Mouse (Mus musculus) megakaryocyte, embryonic 14.5 days (primary cell): Measurements from ENCODE around the gene Shf.

ENCODE experiments used
- FLI1 ChIP-seq: IDR thresholded peaks from 2 replicates; pipeline ENCODE4 v1.6.1; 2012; ENCODE audit warnings: low read length, inconsistent platforms, mixed read lengths
- GATA1 ChIP-seq: IDR thresholded peaks from 3 replicates; pipeline ENCODE4 v1.6.1; 2012; ENCODE audit warnings: mixed read lengths, low read length, inconsistent platforms, borderline replicate concordance

- TF ChIP-seq FLI1 (no peak), GATA1 (no peak)
These were observed 21.7 kb downstream of the Shf start for GRCm38 (mm10) chr2:122347257-122347656.
